Mouse (Mus musculus) embryonic facial prominence, embryonic 13.5 days (tissue): Measurements from ENCODE around the gene H2-M10.2. TPM values are rescaled to one million over a fixed set of nuclear protein-coding genes. Genes with fewer than 3 reads are reported as not detected.

Source experiments
- ATAC-seq: fragments of 200-750 bp; cut with Nextera tagmentation; 2 replicates; pipeline ENCODE4 v1.8.0; 2017; ENCODE audit warnings: low read depth; ENCODE audit not compliant: insufficient number of reproducible peaks, insufficient read depth, low FRiP score, low TSS enrichment
- H3K27ac ChIP-seq: fragments of 300-500 bp; sonication (generic); 2 replicates; pipeline ENCODE4 v1.5.1; 2015; ENCODE audit warnings: moderate library complexity, mild to moderate bottlenecking, inconsistent platforms
- H3K27me3 ChIP-seq: fragments of 300-500 bp; sonication (generic); 2 replicates; pipeline ENCODE4 v1.6.1; 2015; ENCODE audit warnings: mild to moderate bottlenecking, inconsistent platforms
- H3K36me3 ChIP-seq: fragments of 300-500 bp; sonication (generic); 2 replicates; pipeline ENCODE4 v1.6.1; 2015; ENCODE audit warnings: mild to moderate bottlenecking, inconsistent platforms
- H3K4me1 ChIP-seq: fragments of 300-500 bp; sonication (generic); 2 replicates; pipeline ENCODE4 v1.6.1; 2015; ENCODE audit warnings: inconsistent platforms
- H3K4me2 ChIP-seq: fragments of 300-500 bp; sonication (generic); 2 replicates; pipeline ENCODE4 v1.6.1; 2015; ENCODE audit warnings: moderate library complexity, mild to moderate bottlenecking, inconsistent platforms
- H3K4me3 ChIP-seq: fragments of 300-500 bp; sonication (generic); 2 replicates; pipeline ENCODE4 v1.5.1; 2015; ENCODE audit warnings: mild to moderate bottlenecking, inconsistent platforms
- H3K9ac ChIP-seq: fragments of 300-500 bp; sonication (generic); 2 replicates; pipeline ENCODE4 v1.6.1; 2015; ENCODE audit warnings: mild to moderate bottlenecking, inconsistent platforms
- H3K9me3 ChIP-seq: fragments of 300-500 bp; sonication (generic); 2 replicates; pipeline ENCODE4 v1.6.1; 2016; ENCODE audit warnings: inconsistent platforms
- WGBS: fragments of 180-500 bp; shearing (Covaris S2); methylation state at CpG from one replicate; pipeline ENCODE4 v1.1.7; 2015; ENCODE audit warnings: mixed read lengths; 5-methylcytosine and 5-hydroxymethylcytosine counted together
- polyA plus RNA-seq: library from polyadenylated mRNA; unstranded; fragments of >200 nt; fragmentation: Nextera tagmentation; extraction: Ambion mirVana; gene quantifications from 2 replicates; pipeline ENCODE4 v1.2.1, GENCODE M21; 2015

Gene H2-M10.2
- polyA plus RNA-seq, 1 experiment from 2014 or later, result not detected

GRCm38 (mm10) chr17:36271586-36272256 is 14.6 kb downstream of the H2-M10.2 start, which contains the start of gene Trim39:
Gene Trim39, minus strand, starts transcription at chr17:36272247.
- peaks cover 36% of the 10 kb centered on the region for H3K4me1 ChIP-seq
- H3K9me3 ChIP-seq, result no peaks in the 10 kb centered on the region
- H3K4me2 ChIP-seq, result peak within 1 kb of the TSS; percentile 91
- H3K4me3 ChIP-seq, result peak within 1 kb of the TSS; percentile 88
- ATAC-seq, result peak; percentile 73
- H3K27ac ChIP-seq, result peak within 1 kb of the TSS; percentile 92
- WGBS, result 1% methylated on average over 43 of the region's 43 CpGs
- no peaks in the 10 kb centered on the region for H3K27me3 ChIP-seq
- H3K36me3 ChIP-seq, result peaks cover 39% of the 10 kb centered on the region
- peak within 1 kb of the TSS; percentile 97 for H3K9ac ChIP-seq

DNA sequence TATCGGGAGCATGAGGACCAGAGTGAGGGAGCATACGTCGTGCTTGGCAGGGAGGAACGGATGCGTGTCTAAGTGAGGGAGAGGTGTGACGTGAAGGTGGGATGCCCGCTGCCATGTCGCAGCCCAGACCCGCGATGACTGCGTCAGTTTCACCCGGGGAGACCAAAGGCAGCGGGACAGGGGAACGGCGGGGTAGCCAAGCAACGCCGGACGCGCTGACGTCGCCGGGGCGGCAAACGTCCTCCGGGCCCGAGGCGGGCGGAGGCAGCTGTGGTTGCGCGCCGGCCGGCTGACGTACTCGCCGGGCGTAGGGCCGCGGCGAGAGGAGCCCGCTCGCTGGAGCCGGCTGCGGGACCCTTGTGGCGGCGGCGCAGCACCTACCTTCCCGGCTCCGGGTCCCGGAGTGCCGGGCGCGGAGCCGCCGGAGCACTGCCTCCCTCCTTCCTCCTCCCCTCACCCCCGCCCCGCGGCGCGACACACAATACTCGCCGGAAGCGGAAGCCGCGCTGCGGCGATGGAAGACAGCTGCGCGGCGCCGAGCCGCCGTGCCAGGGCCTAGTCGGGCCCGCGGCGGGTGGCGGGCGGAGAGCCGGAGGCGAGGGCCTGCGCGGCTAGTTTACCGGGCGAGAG is 15.2 kb downstream of the H2-M10.2 start:
- Histone ChIP-seq H3K4me2 (peak overlapping the region; percentile 91), H3K36me3 (peaks cover 39% of the 10 kb centered on the region), H3K27me3 (no peaks in the 10 kb centered on the region), H3K4me3 (peak overlapping the region; percentile 88), H3K9me3 (no peaks in the 10 kb centered on the region), H3K9ac (peak overlapping the region; percentile 97), H3K27ac (peak overlapping the region; percentile 92), H3K4me1 (peaks cover 36% of the 10 kb centered on the region)
- under 1% methylated on average over 73 of the region's 84 CpGs for WGBS
- ATAC-seq, result peak; percentile 88

DNA sequence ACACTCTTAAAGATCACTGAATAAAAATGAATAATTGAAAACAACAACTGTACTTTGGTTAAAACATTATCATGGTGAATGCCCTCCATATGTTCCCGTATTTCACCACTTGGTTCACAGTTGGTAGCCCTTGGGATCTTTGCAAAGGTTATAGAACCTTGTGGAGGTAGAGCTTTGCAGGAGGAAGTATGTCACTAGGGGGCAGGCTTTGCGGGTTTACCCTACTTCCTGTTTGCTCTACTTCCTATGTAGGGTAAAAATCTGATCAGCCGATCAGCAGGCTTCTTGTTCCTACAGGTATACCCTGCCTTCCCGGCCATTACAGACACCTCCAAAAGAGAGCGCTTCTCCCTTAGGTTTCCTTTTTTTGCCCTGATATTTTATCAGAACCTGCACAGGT is 20.5 kb downstream of the H2-M10.2 start:
- H3K36me3 ChIP-seq, result peaks cover 73% of the 10 kb centered on the region
- 75% methylated on average over 5 of the region's 5 CpGs for WGBS

DNA sequence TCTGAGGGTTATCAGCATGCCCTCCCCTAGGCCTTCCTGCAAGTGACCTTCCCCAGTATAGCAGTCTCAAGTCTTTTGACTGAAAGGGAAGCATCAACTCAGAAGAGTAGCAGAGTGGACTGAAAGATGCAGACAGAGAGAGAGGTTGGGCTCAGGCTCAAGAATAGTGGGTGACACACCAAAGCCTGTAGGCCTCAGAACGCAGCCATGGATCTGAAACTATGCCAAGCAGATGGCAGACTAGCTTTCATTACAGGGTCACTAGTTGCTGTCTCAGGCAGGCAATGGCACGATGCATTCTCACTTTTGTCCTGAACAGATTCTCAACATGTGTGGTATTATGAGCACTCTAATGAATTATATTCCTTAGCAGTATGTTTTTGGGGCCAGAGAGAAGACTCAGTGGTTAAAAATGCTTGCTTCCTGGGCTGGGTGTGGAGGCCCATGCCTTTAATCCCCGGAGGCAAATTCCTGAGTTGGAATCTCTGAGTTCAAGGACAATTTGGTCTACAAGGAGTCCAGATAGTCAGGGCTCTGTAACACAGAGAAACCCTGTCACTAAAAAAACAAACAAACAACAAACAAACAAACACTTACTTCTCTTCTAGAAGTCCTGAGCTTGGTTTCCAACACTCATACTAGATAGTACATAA is 21.9 kb downstream of the H2-M10.2 start:
- Histone ChIP-seq H3K27ac (no peak overlapping the region), H3K9me3 (no peaks in the 10 kb centered on the region), H3K9ac (no peak overlapping the region), H3K4me3 (no peak overlapping the region), H3K4me1 (no peaks in the 10 kb centered on the region), H3K4me2 (no peak overlapping the region), H3K27me3 (no peaks in the 10 kb centered on the region), H3K36me3 (peaks cover 87% of the 10 kb centered on the region)
- ATAC-seq, result no peak
- 82% methylated on average over 3 of the region's 3 CpGs for WGBS

More for the DNA sequence above, 20.5 kb downstream of the H2-M10.2 start:
- H3K4me3 ChIP-seq, result no peak overlapping the region
- no peak overlapping the region for H3K4me2 ChIP-seq
- no peaks in the 10 kb centered on the region for H3K27me3 ChIP-seq
- no peak overlapping the region for H3K27ac ChIP-seq
- peaks cover 8% of the 10 kb centered on the region for H3K4me1 ChIP-seq
- ATAC-seq, result no peak
- no peaks in the 10 kb centered on the region for H3K9me3 ChIP-seq
- no peak overlapping the region for H3K9ac ChIP-seq

GRCm38 (mm10) chr17:36261511-36262166 is 24.7 kb downstream of the H2-M10.2 start:
- no peak overlapping the region for H3K4me3 ChIP-seq
- H3K27ac ChIP-seq, result no peak overlapping the region
- peaks cover 72% of the 10 kb centered on the region for H3K36me3 ChIP-seq
- H3K27me3 ChIP-seq, result no peaks in the 10 kb centered on the region
- no peaks in the 10 kb centered on the region for H3K9me3 ChIP-seq
- 89% methylated on average over 9 of the region's 9 CpGs for WGBS
- no peak overlapping the region for H3K9ac ChIP-seq
- H3K4me2 ChIP-seq, result no peak overlapping the region
- no peak for ATAC-seq
- peaks cover 4% of the 10 kb centered on the region for H3K4me1 ChIP-seq

DNA sequence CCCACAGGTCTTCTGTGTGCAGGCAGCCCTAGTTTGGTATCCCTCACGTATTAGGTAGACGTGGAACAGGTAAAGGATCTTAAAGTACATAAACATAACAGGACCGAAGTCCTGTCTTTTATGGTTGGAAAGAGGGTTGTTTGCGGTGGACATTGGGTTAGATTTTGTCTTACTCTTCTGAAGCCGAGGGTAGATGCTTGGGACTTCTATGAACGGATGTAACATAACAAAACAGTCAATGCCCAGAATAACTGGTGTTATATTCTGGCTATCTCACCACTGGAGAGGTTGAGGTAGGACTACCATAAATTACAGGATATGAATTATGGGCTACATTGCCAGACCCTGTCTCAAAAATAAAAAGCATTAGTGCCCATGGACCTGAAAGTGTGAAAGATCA is 28.3 kb downstream of the H2-M10.2 start, which contains the start of gene Rpp21:
TSS of gene Rpp21 (minus strand) at position 101 of the 400 bp plus-strand sequence.
- Histone ChIP-seq H3K27me3 (no peaks in the 10 kb centered on the region), H3K9ac (peak within 1 kb of the TSS; percentile 87), H3K27ac (peak within 1 kb of the TSS; percentile 85), H3K4me3 (peak within 1 kb of the TSS; percentile 79), H3K36me3 (peaks cover 45% of the 10 kb centered on the region), H3K4me2 (peak within 1 kb of the TSS; percentile 60), H3K4me1 (peaks cover 6% of the 10 kb centered on the region), H3K9me3 (no peaks in the 10 kb centered on the region)
- 50% methylated on average over 6 of the region's 6 CpGs for WGBS
- ATAC-seq, result no peak

- peak overlapping the region; percentile 79 for H3K4me3 ChIP-seq
- peak overlapping the region; percentile 60 for H3K4me2 ChIP-seq
- peaks cover 39% of the 10 kb centered on the region for H3K36me3 ChIP-seq
- H3K27ac ChIP-seq, result peak overlapping the region; percentile 85
- peak; percentile 92 for ATAC-seq
- under 1% methylated on average over 37 of the region's 37 CpGs for WGBS
- peaks cover 4% of the 10 kb centered on the region for H3K27me3 ChIP-seq
- H3K4me1 ChIP-seq, result peaks cover 6% of the 10 kb centered on the region
- H3K9ac ChIP-seq, result peak overlapping the region; percentile 87
- no peaks in the 10 kb centered on the region for H3K9me3 ChIP-seq
Measured at GRCm38 (mm10) chr17:36257241-36257947, 28.9 kb downstream of the H2-M10.2 start.

DNA sequence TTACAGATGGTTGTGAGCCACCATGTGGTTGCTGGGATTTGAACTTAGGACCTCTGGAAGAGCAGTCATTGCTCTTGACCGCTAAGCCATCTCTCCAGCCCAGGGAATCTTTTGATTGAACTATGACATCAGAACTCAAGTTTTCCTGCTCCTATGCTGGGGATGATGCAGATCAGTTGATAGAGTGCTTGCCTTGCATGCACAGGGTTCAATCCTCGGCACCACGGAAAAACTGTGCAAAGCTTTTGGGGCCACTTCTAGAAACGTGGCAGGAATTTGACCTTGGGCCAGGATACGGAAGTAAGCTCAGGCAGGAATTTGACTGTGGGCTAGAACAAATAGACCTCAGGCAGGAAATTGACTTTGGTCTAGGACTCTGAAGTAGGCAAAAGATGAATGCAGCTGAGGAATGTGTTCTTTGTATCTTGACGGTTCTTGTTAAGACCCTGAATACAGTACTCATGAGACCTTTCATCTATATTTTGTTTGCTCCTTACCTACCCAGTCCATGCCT is 33.1 kb downstream of the H2-M10.2 start:
- ATAC-seq, result no peak
- 51% methylated on average over 6 of the region's 6 CpGs for WGBS
- H3K4me1 ChIP-seq, result peaks cover 12% of the 10 kb centered on the region
- peaks cover 6% of the 10 kb centered on the region; the same call in 1 of the 2 replicates for H3K36me3 ChIP-seq
- H3K27me3 ChIP-seq, result peaks cover 37% of the 10 kb centered on the region
- no peak overlapping the region for H3K4me2 ChIP-seq
- H3K9ac ChIP-seq, result no peak overlapping the region
- no peak overlapping the region for H3K4me3 ChIP-seq
- no peak overlapping the region for H3K27ac ChIP-seq
- no peaks in the 10 kb centered on the region for H3K9me3 ChIP-seq

DNA sequence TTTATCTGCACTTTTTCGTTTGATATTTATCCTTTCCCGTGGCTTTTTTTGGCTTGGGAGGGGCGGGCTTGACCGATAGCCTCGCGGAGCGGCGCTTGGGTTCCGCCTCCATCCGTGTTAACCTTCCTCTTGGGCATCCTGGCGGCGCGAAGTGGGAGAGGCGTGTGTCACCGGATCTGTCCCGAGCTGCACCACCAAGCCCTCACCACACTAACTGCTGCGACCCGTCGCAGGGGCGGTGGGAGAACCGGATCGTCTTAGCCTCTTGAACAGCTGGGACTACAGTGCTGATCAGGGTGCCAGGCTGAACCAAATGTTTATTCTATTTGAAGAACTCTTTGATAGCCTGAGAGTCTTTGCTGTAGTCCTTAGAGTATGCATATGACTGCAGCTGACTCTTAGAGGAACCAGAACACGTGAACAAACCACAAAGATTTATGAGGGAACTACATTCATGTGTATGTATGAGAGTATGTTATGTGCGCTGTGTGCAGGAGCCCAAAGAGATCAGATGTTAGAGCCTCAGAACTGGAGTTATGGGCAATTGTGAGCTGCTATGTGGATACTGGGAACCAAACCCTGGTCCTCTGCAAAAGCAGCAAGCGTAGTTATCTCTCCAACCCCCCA is 33.9 kb downstream of the H2-M10.2 start:
- Histone ChIP-seq H3K27ac (no peak overlapping the region), H3K4me1 (peaks cover 12% of the 10 kb centered on the region), H3K36me3 (peaks cover 6% of the 10 kb centered on the region; the same call in 1 of the 2 replicates), H3K4me3 (no peak overlapping the region), H3K4me2 (peak overlapping the region; percentile 47), H3K9me3 (no peaks in the 10 kb centered on the region), H3K27me3 (peaks cover 43% of the 10 kb centered on the region), H3K9ac (no peak overlapping the region)
- no peak for ATAC-seq
- WGBS, result 9% methylated on average over 25 of the region's 25 CpGs

GRCm38 (mm10) chr17:36248886-36249285 is 37.4 kb downstream of the H2-M10.2 start:
- Histone ChIP-seq H3K27me3 (peaks cover 46% of the 10 kb centered on the region), H3K9me3 (no peaks in the 10 kb centered on the region), H3K27ac (no peak overlapping the region), H3K4me2 (0 out of 2 replicates have a peak overlapping the region, but pooled peaks have one; percentile 2), H3K4me1 (0 out of 2 replicates have a peak, but pooled peaks cover 6% of the 10 kb centered on the region), H3K4me3 (no peak overlapping the region), H3K36me3 (no peaks in the 10 kb centered on the region), H3K9ac (no peak overlapping the region)
- 33% methylated on average over 33 of the region's 33 CpGs for WGBS
- ATAC-seq, result no peak
